Mouse (Mus musculus): Measurements from ENCODE around the gene Dlx5.

Dlx5 gene

GRCm38 (mm10) chr6:6881638-6882190 is at the start of gene Dlx5:
Gene Dlx5, minus strand, starts transcription at chr6:6882085.
- DNase-seq (ENCODE audit: low spot score in 2 of 2), result peak in 1 of 2 experiments; percentile 52

GRCm38 (mm10) chr6:6931507-6931906 is 49.6 kb upstream of the Dlx5 start:
- DNase-seq (ENCODE audit: low spot score in 2 of 2), result no peak

GRCm38 (mm10) chr6:6930831-6931230 is 48.9 kb upstream of the Dlx5 start:
- DNase-seq (ENCODE audit: low spot score in 2 of 2), result no peak

- no peak for DNase-seq (ENCODE audit: low spot score in 2 of 2)
Measured at GRCm38 (mm10) chr6:6925264-6925663, 43.4 kb upstream of the Dlx5 start.

- no peak for DNase-seq (ENCODE audit: low spot score in 2 of 2)
Measured at GRCm38 (mm10) chr6:6917334-6917733, 35.4 kb upstream of the Dlx5 start.

- no peak for DNase-seq (ENCODE audit: low spot score in 2 of 2)
Measured at GRCm38 (mm10) chr6:6915526-6915915, 33.6 kb upstream of the Dlx5 start.

GRCm38 (mm10) chr6:6914849-6915525 is 33.1 kb upstream of the Dlx5 start:
- peak in 1 of 2 experiments; percentile 2 for DNase-seq (ENCODE audit: low spot score in 2 of 2)

- DNase-seq (ENCODE audit: low spot score in 2 of 2), result no peak
Measured at GRCm38 (mm10) chr6:6914304-6914703, 32.4 kb upstream of the Dlx5 start.

GRCm38 (mm10) chr6:6909586-6909985 is 27.7 kb upstream of the Dlx5 start:
- DNase-seq (ENCODE audit: low spot score in 2 of 2), result peak; percentile 16 to 66

- DNase-seq (ENCODE audit: low spot score in 2 of 2), result no peak
Measured at GRCm38 (mm10) chr6:6890047-6890446, 8.2 kb upstream of the Dlx5 start.

GRCm38 (mm10) chr6:6886225-6886624 is 4.3 kb upstream of the Dlx5 start:
- DNase-seq (ENCODE audit: low spot score in 2 of 2), result no peak

GRCm38 (mm10) chr6:6884897-6885296 is 3.0 kb upstream of the Dlx5 start:
- no peak for DNase-seq (ENCODE audit: low spot score in 2 of 2)

GRCm38 (mm10) chr6:6882266-6882797 is 447 bp upstream of the Dlx5 start:
- DNase-seq (ENCODE audit: low spot score in 2 of 2), result no peak

GRCm38 (mm10) chr6:6881115-6881637 is 709 bp downstream of the Dlx5 start:
- DNase-seq (ENCODE audit: low spot score in 2 of 2), result no peak

GRCm38 (mm10) chr6:6880361-6881114 is 1.3 kb downstream of the Dlx5 start:
- DNase-seq (ENCODE audit: low spot score in 2 of 2), result no peak

GRCm38 (mm10) chr6:6879371-6880325 is 2.2 kb downstream of the Dlx5 start:
- DNase-seq (ENCODE audit: low spot score in 2 of 2), result no peak

GRCm38 (mm10) chr6:6878841-6879291 is 3.0 kb downstream of the Dlx5 start:
- no peak for DNase-seq (ENCODE audit: low spot score in 2 of 2)

GRCm38 (mm10) chr6:6877981-6878840 is 3.7 kb downstream of the Dlx5 start:
- DNase-seq (ENCODE audit: low spot score in 2 of 2), result no peak

- no peak for DNase-seq (ENCODE audit: low spot score in 2 of 2)
Measured at GRCm38 (mm10) chr6:6877346-6877910, 4.5 kb downstream of the Dlx5 start.

GRCm38 (mm10) chr6:6876731-6877130 is 5.2 kb downstream of the Dlx5 start:
- no peak for DNase-seq (ENCODE audit: low spot score in 2 of 2)
